Mouse (Mus musculus): ENCODE data around the gene Ctnna3.
A peak's percentile ranks its signal among the peaks of the same experiment; 100 is the strongest.
"Not testable (repeated sequence)": the region's sequence is repeated elsewhere in the genome, so short reads cannot be mapped to it uniquely, and the experiment has no call there.

Ctnna3 gene

GRCm38 (mm10) chr10:63424475-63424814 lies 5.5 kb upstream of the Ctnna3 start:
- DNase-seq (ENCODE audit: low read depth), result no peak

GRCm38 (mm10) chr10:63427146-63427545 lies 2.8 kb upstream of the Ctnna3 start:
- no peak for DNase-seq (ENCODE audit: low read depth)

- DNase-seq (ENCODE audit: low read depth), result no peak
These were observed 1.5 kb upstream of the Ctnna3 start for GRCm38 (mm10) chr10:63428243-63429022.

- DNase-seq (ENCODE audit: low read depth), result no peak
These were observed 916 bp upstream of the Ctnna3 start for GRCm38 (mm10) chr10:63429023-63429340.

GRCm38 (mm10) chr10:63429380-63429779 lies 518 bp upstream of the Ctnna3 start:
- DNase-seq (ENCODE audit: low read depth), result peak; percentile 94

GRCm38 (mm10) chr10:63431221-63431736 lies 1.4 kb downstream of the Ctnna3 start:
- no peak for DNase-seq (ENCODE audit: low read depth)

GRCm38 (mm10) chr10:63432099-63432498 lies 2.2 kb downstream of the Ctnna3 start:
- no peak for DNase-seq (ENCODE audit: low read depth)

- DNase-seq (ENCODE audit: low read depth), result no peak
These were observed 3.0 kb downstream of the Ctnna3 start for GRCm38 (mm10) chr10:63432887-63433286.

GRCm38 (mm10) chr10:63438736-63439262 lies 8.9 kb downstream of the Ctnna3 start:
- no peak for DNase-seq (ENCODE audit: low read depth)

- DNase-seq (ENCODE audit: low read depth), result no peak
These were observed 9.9 kb downstream of the Ctnna3 start for GRCm38 (mm10) chr10:63439694-63440228.

- not testable (repeated sequence) for DNase-seq (ENCODE audit: low read depth)
These were observed 14.9 kb downstream of the Ctnna3 start for GRCm38 (mm10) chr10:63444602-63445387.

GRCm38 (mm10) chr10:63453926-63454325 lies 24.0 kb downstream of the Ctnna3 start:
- no peak for DNase-seq (ENCODE audit: low read depth)

GRCm38 (mm10) chr10:63455110-63455878 lies 25.4 kb downstream of the Ctnna3 start:
- no peak for DNase-seq (ENCODE audit: low read depth)

- DNase-seq (ENCODE audit: low read depth), result no peak
These were observed 27.6 kb downstream of the Ctnna3 start for GRCm38 (mm10) chr10:63457292-63458128.

GRCm38 (mm10) chr10:63460935-63461334 lies 31.0 kb downstream of the Ctnna3 start:
- DNase-seq (ENCODE audit: low read depth), result no peak

GRCm38 (mm10) chr10:63472473-63472872 lies 42.6 kb downstream of the Ctnna3 start:
- no peak for DNase-seq (ENCODE audit: low read depth)

- no peak for DNase-seq (ENCODE audit: low read depth)
These were observed 46.3 kb downstream of the Ctnna3 start for GRCm38 (mm10) chr10:63476167-63476647.

- DNase-seq (ENCODE audit: low read depth), result no peak
These were observed 49.0 kb downstream of the Ctnna3 start for GRCm38 (mm10) chr10:63478946-63479345.

- no peak for DNase-seq (ENCODE audit: low read depth)
These were observed 50.2 kb downstream of the Ctnna3 start for GRCm38 (mm10) chr10:63480066-63480465.

- no peak for DNase-seq (ENCODE audit: low read depth)
These were observed 58.4 kb downstream of the Ctnna3 start for GRCm38 (mm10) chr10:63488346-63488745.

GRCm38 (mm10) chr10:63523956-63524355 lies 94.1 kb downstream of the Ctnna3 start:
- no peak for DNase-seq (ENCODE audit: low read depth)

All from c-Kit-positive CD71-negative TER-119-negative erythroid progenitor cells, embryonic 14.5 days (primary cell).